Mouse (Mus musculus) fat pad, adult 2 months (tissue): Measurements from ENCODE around the gene Zfp93.

ENCODE experiments used
- DNase-seq: peaks from one replicate; pipeline ENCODE4 v3.0.0-alpha.2; 2011; ENCODE audit warnings: low read depth, low spot score; ENCODE audit errors: extremely low read depth

Zfp93 gene

DNA sequence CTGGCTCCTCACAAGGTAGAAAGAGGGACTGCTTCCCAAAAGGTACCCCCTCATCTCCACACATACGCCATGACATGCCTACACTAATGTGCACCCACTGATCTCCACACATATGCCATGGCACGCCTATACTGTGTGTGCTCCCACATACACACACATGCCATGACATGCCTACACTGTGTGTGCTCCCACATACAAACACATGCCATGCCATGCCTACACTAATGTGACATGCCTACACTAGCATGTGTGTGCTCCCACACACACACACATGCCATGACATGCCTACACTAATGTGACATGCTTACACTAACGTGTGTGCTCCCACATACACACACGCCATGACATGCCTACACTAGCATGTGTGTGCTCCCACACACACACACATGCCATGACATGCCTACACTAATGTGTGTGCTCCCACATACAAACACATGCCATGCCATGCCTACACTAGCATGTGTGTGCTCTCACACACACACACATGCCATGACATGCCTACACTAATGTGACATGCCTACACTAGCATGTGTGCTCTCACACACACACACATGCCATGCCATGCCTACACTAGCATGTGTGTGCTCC is 20.0 kb downstream of the Zfp93 start:
- no peak for DNase-seq

DNA sequence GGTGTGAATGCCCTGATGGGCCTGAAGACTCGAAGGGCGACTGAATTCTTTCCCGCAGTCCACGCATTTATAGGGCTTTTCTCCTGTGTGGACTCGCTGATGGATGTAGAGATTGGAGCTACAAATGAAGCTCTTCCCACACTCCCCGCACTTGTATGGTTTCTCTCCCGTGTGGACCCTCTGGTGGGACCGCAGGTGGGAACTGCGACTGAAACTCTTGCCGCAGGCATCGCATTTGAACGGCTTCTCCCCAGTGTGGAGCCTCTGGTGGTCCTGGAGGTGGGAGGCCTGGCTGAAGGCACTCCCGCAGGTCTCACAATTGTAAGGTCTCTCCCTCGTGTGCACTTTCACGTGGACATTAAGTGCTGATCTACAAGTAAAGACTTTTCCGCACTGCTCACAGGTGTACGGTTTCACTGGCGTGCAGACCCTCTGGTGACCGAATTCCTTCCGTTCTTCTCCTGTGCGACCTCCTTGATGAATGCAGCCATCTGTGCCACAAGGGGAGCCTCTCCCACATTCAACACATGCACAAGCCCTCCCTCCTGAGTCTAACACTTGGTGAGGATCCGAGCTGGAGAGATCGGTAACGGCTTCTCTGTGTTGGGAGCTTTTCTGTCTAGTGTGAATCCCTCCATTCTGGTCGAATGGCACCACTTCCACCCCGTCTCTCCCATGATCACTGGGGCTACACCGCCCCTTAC is 21.3 kb downstream of the Zfp93 start:
- DNase-seq: no peak

DNA sequence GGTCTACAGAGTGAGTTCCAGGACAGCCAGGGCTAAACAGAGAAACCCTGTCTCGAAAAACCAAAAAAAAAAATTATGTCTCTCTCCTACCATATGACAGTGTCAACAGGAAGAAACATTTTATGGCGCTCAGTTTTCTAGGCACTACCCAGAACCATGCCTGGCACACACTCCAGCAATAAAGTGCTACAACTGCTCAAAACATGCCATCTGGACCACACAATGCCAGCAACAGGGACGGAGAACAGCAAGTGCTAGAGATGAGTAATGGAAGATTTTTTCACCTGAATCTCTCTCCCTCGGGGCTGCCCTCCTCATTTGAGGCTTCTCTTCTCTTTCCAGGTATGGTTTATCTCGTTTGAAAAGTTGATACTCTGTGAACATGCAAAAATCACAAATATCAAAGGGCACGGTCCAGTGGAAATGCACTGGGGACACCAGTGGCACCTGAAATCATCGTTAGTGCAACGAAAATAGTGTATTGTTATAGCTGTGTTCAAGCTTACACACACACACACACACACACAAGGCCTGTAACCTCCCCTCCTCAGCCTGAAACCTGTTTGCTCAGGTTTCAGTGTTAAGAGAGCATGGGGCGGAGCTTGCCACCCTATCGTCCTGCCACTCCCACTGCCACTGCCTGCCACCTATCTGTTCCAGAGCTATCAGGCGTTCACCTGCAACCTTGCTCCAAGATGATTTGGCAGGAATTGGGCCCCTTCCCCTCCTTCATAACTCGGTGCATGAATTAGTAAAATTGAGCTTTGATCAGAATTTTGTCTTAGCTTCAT is 23.0 kb downstream of the Zfp93 start:
- DNase-seq: no peak

DNA sequence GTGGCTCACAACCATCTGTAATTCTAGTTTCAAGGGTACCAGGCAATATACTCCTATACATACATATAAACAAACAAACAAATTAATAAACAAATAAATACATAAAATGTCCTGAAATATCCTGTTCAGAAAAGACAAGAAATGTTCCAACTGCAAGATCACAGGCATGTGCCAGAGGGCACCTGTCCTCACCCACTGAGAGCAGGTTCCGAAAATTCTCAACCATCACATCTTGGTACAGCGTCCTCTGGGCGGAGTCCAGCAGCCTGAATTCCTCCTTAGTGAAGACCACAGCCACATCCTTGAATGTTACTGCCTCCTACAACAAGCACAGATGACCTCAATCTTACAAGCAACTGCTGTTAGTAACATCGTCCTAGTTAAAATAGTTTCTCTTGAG is 24.5 kb downstream of the Zfp93 start:
- no peak for DNase-seq

DNA sequence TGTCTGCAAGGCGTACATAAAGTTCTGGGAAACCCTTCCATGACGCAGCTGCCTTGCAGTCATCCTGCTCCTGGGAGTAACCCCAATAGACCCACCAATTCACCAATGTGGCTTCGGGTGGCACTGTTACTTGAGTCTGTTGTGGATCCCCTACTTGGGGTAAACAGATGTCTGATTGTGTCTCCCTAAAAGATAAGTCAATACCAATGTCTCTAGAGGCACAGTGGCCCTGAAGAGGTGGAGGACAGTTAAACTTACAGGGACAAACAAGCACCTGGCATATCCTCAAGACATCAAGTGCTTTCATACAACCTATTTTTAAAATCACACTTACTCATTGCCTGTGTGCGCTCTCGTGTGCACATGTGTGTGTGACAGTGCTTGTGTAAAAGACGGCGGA is 25.2 kb downstream of the Zfp93 start:
- DNase-seq: no peak

DNA sequence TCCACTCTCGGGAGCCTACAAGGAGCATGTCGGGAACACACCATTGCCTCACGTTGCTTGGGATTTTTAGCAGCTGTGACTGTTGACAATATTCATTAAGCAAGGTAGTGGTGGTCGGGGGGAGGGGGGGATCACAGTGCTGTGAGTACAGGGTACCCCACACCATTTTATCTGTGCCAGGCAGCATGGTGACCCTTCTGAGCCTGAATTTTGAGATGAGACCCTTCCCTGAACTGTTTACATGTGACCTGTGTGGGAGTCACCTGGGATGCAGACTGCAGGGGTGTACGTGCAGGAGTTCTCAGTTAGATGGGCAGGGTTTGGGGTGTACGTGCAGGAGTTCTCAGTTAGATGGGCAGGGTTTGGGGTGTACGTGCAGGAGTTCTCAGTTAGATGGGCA is 26.2 kb downstream of the Zfp93 start:
- DNase-seq: no peak

DNA sequence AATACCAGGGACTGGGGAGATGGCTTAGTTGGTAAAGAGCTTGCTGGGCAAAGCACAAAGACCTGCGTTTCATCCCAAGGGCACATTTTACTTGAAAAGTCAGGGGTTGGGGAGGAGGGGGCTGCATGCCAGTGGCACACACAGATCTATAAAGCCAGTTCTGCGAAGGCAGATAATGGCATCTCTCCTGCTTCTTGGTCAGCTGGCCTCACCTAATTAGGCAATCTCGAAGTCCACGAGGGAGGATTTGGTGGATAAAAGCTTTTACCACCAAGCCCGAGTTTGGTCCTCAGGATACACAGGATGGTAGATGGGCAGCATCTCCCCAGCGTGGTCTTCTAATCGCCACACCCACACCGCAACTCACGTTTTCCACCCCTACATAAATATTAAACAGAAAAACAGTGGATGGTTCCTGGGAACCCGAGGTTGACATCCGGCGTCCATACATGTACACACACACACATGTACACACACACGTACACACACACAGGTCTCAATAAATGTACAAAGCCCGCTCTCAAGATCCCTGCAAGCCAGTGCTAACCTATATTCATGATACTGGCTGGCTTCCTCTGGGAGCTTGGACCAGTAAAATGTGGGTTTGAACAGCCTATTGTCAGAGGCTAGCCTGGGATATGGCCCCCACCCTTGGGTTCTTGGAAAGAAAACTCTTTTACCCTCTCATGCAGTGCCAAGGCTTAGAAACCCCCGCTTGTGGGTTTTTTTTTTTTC is 27.3 kb downstream of the Zfp93 start:
- DNase-seq: no peak

DNA sequence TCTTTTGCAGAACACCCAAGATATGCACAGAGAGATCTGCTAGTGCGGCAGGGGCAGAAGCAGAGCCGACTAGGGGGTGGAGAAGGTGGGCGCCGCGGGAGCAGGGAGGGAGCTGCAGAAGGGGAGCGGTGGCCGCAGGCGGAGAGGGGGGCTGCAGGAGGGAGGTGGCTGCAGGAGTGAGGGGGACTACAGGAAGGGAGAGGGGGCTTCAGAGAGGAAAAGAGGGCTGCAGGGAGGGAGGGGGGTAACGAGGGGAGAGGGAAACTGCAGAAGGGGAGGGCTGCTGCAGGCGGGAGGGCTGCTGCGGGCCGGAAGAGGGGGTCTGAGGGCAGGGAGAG is 28.4 kb downstream of the Zfp93 start:
- DNase-seq: no peak

DNA sequence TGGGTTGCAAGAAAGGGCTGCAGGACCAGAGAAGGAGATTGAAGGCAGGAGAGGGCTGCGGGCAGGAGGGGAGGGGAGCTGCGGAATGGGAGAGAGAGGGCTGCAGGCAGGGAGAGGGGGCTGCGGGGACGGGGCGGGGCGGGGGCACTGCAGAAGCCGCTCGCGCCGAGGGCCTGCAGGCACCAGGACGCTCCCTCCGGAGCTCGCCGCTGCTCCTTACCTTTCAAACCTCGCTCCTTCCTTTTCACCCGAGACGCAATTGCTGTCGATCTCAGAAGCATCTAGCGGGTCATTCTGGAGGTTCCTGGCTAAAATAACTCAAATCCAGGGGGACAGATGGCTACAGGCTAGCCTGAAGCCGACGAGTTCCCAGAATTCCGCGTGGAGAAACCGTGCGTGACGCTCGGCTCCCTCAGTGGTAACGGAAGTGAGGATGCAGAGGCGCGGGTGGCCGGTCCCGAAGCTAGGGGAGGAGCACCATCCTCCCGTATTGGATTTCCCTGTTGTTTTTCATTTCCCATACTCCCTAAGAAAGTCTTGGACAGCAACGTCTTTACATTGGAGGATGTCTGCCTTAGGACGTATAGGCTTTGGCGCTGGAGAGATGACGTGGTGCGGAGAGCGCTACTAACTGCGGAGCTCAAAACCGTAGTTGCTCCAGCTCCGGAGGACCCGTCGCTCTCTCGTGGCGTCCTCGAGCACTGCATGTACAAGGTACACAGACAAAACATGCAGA is 28.9 kb downstream of the Zfp93 start:
- peak; percentile 28 for DNase-seq

DNA sequence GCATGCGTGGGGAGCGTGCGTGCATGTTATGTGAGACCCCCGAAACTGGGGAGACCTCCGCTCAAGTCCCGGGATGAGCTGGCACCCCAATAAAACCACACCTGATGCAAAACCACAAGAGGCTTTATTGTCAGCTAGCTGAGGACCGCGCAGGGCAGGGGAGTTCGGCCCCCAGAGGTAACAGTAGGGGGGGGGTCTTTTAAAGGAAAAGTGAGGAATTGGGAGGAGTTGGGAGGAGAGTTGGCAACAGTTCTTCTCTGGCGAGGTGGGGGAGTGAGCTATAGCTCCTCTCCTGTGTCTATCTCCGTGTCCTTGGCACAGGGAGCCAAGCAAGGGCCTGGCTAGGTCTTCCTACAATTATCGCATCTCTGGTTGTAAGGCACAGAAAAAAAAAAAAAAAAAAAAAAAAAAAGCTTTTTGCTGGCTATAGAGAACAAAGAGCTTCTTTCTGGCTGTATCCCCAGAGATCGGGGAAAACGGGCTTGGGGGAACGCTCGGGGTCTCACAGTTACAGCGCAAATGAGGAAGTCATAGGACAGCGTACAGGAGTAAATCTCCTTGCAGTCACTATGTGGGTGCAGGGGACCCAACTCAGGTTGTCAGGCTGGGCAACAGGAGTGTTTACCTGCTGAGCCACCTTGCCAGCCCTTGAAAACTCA is 29.7 kb downstream of the Zfp93 start:
- no peak for DNase-seq

DNA sequence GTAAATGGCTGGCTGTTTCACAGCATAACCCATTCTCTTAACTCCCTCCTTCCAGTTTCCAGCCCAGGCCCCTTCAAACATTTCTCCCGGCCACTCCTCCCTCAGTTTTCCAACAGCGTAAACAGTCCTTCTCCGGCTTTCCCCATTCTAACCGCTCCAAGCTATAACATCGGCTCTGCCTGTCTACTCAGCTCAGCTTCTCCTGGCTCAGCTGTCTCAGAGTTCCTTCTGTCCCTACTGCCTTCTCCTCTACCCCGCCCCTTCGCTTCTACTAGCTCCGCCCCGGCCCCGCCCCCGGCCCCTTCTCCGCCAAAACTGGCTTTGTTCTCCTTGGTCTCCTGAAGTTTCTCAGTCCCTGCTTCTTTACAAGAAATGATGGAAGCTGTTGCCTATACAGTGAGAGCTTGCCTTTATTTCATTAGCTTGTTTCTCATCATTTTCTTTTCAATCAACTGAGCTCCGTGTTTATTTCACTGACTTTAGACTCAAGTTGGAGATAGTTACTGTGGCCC is 30.6 kb downstream of the Zfp93 start, which contains the start of gene Zfp61:
Gene Zfp61, minus strand, starts transcription at position 462 of the 512 bp plus-strand sequence.
- no peak for DNase-seq

DNA sequence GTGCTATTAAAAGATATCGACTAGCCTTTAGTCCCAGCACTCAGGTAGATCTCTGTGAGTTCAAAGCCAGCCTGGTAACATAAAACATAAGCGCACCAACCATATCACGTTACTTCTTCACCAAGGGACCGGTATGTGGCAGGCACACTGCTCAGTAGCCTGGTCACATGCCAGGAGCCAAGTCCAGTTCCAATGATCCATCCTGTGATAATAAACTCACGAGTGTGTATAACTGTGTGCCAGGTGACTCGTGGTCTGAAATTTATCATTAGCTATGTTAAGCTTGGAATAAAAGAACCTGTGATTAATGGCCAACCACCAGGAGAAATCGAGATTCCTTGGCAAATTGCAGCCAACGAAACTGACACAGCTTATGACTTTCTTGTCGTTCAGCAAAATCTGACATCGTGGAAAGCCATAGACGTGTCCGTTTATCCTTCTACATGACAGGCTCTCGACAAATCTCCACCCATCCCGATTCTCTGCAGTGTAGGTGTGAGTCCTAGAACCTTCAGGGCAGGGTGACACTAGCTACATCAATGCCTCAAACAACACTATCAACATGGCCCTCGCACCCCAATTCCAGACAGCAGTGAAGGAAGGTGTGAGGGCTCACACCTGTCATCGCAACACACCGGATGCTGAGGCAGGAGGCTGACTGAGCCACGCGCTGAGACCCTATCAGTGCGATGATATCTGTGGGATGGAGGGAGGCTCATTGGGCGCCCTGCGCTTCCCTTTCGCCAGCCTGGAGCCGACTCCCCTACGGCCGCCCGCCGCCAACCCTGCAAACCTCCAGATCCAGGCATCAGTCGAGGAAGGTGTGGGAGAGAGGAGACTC is 45.7 kb downstream of the Zfp93 start:
- no peak for DNase-seq

DNA sequence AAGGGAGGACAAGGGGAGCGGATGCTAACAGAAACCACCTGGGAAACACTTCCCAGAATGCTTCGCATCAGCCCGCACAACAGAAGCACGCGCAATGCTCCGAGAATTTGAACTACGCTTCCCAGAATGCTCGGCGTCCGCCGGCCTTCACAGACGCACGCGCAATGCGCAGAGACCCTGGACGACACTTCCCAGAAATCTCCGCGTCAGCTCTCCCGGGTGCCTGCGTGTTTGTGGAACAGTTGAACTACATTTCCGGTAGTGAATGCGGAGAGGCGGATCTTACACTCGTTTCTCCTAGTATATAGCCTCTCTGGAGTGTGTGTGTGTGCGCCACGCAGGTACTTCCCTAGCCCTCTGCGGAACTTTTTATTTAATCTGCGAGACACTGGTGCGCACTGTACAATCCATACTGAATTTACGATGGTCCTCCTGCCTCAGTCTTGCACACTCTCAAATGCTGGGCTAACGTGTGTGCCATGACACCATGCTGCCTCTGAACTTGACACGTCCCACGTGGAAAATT is 46.4 kb downstream of the Zfp93 start, which contains the start of gene Zfp94:
Gene Zfp94, minus strand, starts transcription at position 100 of the 526 bp plus-strand sequence.
- DNase-seq: peak; percentile 50

DNA sequence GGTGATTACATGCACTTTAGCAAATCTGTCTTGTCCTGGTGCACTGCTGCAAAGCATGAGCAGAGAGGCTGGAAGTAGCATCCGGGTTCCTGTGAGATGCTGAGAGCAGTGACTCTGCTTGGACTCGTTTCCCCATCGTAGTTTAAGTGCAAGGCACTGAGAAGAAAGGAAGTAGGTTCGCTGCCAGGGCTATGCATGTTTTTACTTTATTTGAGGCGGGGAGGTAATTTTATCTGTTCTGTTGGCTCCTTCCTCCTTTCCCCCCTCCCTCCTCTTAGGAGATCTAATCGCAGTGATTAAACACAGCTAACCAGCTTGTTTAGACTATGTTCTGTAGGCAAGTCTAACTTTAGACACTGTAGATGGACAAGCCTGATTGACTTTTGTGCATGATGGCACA is 48.7 kb downstream of the Zfp93 start:
- DNase-seq: no peak

DNA sequence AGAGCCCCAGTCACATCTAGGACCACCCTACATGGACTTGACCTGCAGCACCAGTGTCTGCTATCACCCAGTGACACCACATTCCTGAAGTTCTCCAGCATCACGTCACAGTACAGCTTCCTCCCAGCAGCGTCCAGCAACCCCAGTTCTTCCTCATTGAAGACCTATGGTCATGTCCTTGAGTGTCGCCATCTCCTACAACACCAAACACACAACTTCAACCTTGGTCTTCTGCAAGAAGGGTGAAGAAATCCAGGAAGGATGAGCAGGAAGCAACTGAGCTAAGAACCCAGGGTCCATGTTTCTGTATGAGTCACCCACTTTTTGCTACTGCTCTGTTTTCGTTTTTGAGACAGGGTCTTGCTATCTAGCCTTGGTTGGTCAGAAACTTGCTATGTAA is 52.4 kb downstream of the Zfp93 start:
- DNase-seq: no peak

DNA sequence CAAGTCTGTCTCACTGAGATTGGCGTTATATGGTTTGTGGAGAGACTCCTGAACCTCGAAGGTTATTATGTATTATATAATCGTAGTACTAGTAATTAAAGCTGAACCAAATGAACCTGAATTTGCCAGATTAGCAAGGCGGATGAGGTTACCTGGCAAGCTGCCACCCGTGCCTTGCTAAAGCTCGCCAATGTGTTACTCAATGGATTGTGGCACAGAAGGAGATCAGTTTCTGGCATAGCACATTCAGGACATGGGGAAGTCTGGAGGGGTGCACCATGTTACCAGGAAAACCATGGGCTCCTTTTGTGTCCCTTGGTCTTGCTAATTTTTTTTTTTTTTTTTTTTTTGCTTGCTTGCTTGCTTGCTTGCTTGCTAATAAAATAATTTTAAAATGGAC is 55.0 kb downstream of the Zfp93 start:
- DNase-seq: peak; percentile 63

DNA sequence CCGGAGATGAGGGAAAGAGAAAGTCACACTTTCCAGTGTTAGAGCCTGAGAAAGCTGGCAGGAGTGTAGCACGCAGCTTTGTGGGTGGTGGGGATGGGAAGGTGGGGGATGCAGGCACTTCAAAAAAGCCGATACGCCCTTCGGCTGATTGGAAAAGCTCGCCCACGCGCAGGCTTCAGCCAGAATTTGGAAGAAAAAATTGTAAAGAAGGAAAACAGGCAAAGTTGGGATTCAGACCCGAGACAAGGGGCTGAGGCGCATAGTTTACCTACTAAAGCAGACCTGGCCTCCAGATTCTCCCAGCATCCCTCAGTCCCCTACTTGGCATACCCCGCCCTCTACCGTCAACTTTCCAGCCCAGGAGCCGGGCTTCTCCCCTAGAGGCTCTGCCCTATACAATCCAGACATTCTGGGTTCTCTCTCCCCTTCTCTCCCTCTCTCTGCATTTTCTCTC is 55.5 kb downstream of the Zfp93 start:
- no peak for DNase-seq

DNA sequence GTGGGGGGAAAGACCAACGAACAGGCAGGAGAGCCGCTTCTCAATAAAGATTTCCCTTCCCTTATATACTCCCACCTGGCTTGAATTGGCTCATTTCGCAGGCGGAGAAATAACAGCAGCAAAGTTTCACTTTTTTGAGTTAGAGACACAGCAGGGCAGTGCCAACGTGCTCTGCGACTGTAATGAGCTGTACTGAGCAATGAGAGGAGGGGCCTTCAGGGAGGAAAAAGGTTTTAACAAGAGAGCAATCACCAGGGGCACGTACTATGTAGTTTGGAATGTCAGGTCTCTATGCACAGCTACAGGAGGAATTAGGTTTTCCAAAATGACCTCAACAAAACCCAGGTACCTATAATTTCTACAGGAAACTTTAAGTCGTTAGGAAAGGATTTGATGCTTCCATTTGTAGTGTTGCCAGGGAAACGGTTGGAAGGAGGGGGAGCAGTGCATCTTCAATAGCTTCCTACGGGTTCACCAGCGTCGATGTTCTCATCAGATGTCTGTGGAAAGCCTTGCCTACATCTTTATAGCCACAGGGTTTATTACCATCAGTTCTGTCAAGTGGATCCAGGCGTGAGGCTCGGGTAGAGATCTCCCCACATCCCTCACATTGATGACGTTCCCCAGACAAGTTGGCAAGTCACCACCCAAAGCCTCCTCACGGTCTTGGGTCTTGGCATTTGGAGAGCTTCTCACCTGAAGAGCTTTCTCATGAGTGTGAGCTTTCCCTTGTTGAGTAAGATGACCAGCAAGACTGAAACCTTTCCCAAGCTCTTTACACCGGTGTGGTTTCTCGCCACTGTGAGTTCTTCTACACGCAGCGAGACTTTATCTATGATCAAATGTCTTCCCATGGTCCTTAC is 56.3 kb downstream of the Zfp93 start:
- no peak for DNase-seq
